Mouse (Mus musculus): ENCODE measurements around the gene Dnaja3.

The Dnaja3 gene

DNA sequence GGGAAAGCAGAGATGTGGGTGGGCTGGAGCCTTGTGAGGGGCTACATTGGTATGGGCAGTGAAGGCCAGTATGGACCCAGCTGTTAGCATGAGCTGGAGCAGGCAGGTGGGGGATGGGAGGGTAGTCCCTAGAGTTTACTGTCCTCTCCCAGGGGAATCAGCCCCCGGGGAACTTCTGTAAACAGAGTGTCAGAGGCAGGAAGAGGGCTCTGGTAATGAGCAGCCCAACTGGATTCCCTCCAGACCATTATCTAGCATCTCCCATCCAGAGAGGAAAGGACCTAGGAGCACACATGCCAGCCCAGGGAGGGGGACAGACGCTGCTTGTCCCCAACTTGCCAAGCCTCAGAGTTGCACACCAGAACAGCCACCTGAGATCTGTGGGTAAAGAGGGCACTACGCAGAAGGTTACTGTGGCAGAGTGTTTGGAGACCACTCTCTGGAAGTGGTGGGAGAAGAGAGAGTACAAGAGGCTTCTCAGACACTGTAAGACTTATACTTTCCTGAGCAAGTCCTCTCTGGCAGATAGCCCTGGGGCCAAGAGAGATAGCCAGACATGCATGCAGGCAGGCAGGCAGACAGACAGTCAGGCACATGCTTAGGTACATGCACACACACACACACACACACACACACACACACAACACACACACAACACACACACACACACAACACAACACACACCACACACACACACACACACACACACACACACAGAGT, 1.5 kb downstream of the Dnaja3 start:
- in situ Hi-C loops (cut with MboI, MseI) = no loop called here

DNA sequence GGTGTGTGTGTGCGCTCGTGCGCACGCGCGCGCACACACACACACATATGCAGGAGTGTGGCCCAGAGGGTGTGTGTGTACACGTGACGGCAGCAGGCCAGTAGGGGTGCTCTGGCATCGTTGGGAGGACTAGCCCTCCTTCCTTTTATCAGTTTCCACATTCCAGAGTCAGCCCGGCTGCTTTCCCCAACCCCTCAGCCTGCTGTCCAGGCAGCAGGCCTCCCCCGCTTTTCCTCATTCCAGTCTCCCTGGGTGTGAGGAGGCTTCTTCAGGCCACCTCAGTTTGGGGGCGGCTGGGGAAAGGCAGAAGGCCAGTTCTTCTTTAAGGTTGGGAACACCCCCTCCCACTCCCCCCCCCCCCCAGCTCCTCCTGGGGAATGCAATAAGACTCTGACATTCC, 2.4 kb downstream of the Dnaja3 start:
- in situ Hi-C loops (cut with MboI, MseI) = no loop called here

DNA sequence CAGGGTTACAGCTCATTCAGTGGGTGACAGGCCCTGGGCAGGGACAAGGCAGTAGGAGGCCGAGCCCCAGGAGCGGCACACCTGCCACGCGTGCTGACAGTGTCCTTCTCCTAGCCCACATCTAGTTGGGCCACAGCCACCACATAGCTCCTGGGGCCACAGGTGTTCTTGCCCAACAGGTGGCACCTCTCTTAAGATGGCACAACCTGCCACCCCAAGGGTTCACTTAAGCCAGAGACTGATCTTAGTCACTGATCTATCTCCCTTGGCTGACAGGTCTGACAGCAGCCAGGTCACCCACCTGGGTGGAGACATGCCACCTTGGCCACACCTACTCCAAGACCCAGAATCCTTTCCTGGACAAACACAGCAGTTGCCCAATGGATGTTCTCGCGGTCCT, 3.1 kb downstream of the Dnaja3 start:
- in situ Hi-C loops (cut with MboI, MseI) = no loop called here

DNA sequence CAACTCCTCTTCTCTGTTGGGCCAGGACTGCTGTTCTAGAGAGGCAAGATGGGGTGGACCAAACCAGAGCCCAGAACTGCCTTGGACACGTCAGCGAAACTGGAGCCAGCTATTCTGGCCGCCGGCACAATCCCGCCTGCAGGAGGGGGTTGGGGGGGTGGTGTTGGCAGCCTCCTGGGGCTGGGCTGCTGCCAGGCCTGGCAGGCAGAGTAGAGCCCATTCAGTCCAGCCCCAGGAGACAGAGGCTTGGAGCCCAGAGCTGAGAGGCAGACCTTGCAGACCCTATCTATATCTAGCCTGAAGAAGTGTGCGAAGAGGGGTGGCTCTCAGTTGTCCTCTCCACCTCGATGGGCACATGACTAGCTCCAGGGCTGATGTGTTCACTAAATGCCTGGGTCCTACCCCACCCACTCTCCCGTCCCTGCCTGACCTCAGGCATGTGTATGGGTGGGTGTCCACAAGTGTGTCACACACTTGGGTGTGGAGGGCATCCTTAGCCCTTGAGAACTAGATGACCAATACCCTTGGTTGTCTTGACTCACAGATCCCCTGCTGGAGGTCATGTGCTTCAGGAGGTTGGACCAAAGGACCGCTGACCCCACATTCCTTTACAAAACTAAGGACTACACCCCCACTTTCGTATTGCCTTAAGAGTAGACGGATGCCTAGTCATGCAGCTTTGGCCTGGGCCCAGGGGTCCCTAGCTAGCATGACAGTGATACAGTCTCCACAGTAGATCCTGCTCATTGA, 4.1 kb downstream of the Dnaja3 start:
- in situ Hi-C loops (cut with MboI, MseI) = no loop called here

DNA sequence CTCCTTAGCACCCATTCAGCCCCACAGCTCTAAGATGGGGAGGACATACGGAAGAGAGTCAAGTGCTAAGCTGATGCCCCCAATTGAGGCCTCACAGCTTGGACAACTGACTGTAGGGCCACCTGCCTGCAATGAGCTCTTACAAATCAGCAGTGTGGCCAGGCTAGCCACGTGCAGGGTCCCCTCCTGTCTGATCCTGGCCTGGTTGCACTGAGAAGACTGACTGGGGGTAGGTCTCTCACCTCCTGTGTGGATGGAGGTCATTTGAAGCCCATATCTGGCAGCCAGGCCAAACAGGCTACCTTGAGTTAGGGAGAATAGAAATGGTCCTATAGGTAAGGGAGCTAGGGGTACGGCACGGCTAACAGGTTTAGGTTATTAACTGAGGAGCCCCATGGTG, 6.1 kb downstream of the Dnaja3 start:
- in situ Hi-C loops (cut with MboI, MseI) = no loop called here

DNA sequence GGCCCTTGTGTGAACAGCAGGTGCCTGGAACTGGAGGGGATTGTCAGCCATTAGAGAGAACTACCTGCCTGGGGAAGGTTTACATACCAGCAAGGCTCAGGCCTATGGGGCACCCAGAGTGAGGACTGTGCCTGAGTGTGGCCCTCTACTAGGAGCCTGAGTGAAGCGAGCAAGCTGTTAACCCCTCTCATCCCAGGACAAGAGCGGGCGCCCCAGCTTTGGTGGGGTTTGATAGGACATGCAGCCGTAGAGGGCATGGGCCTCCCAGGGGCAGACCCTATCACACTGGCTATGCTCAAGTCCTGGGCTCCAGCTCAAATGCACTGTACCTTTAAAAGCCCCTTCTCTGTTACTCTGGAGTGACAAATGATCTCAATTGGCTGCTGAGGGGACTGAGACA, 7.0 kb downstream of the Dnaja3 start:
- in situ Hi-C loops (cut with MboI, MseI) = no loop called here

DNA sequence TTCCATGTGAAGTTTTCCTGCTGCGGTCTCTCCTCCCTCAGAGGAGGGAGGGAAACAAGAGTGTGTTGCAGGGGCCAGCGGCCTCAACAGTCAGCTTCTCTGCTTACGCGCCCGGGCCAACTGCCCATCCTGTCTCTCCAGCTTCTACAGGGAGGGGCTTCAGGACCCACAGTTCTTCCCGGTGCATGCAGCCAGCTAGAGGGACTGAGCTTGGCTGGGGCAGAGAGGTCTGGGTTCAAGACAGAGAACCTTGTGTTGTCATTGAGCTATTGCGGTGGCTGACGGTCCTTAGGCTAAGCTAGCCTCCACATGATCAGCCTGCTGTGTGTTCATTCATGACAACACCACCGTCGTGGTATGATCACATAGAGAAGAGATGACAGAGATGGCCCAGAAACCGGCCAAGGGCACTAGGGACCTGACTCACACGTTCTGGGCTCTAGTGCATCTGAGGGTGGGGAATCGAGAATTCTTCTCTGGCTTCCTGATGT, 7.9 kb downstream of the Dnaja3 start:
- in situ Hi-C loops (cut with MboI, MseI) = no loop called here

DNA sequence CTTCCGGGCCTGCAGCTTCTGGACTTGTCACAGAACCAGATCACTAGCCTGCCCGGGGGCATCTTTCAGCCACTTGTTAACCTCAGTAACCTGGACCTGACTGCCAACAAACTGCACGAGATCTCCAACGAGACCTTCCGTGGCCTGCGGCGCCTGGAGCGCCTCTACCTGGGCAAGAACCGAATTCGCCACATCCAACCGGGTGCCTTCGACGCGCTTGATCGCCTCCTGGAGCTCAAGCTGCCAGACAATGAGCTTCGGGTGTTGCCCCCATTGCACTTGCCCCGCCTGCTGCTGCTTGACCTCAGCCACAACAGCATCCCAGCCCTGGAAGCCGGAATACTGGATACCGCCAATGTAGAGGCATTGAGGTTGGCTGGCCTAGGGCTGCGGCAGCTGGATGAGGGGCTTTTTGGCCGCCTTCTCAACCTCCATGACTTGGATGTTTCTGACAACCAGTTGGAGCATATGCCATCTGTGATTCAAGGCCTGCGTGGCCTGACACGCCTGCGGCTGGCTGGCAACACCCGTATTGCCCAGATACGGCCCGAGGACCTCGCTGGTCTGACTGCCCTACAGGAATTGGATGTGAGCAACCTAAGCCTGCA, 8.7 kb downstream of the Dnaja3 start:
- in situ Hi-C loops (cut with MboI, MseI) = no loop called here

DNA sequence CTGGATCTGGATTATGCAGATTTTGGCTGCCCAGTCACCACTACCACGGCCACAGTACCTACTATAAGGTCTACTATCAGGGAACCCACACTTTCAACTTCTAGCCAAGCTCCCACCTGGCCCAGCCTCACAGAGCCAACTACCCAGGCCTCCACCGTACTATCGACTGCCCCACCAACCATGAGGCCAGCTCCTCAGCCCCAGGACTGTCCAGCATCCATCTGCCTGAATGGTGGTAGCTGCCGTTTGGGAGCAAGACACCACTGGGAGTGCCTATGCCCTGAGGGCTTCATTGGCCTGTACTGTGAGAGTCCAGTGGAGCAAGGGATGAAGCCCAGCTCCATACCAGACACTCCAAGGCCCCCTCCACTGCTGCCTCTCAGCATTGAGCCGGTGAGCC, 9.4 kb downstream of the Dnaja3 start:
- in situ Hi-C loops (cut with MboI, MseI) = no loop called here

DNA sequence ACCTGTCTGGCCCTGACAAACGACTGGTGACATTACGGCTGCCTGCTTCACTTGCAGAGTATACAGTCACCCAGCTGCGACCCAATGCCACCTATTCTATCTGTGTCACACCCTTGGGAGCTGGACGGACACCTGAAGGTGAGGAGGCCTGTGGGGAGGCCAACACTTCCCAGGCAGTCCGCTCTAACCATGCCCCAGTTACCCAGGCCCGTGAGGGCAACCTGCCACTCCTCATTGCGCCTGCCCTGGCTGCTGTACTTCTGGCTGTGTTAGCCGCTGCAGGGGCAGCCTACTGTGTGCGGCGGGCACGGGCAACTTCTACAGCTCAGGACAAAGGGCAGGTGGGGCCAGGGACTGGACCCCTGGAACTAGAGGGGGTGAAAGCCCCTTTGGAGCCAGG, 9.9 kb downstream of the Dnaja3 start:
- in situ Hi-C loops (cut with MboI, MseI) = no loop called here

DNA sequence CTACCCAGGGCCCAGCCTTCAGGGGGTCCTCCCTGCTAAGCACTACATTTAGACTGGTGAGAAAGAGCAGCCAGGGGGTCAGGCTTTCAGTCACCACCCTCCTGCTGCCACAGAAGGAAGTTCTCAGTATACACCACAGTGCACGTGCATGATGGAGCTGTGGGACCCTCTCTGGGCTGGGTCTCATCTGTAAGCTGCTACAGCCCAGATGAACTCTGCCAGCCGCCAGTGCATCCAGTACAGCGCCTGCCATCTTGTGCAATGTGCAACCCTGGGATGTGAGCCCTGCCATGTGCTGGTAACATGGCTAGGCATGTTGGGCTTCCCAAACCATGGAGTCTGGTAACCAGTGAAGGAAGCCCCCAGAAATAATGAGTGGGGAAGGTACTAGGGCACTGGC, 10.4 kb downstream of the Dnaja3 start:
- in situ Hi-C loops (cut with MboI, MseI) = no loop called here

DNA sequence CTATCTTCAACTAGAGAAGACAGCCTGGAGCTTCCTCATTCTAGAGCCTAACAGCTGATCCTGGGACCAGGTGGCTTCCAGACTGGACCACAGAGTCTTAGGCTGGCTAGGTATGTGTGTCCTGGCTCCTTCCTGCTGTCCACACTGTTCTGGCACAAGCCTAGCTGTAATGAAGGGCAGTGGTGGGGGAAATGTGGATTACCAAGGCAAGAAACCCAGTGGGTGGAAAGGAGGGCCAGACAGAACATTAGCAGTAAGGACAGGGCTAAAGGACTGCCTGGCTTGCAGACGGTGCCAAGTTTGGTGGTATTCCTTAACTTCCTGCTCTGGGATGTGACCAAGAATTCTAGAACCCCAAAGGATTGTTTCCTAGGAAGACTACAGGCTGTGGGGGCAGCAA, 11.3 kb downstream of the Dnaja3 start:
- in situ Hi-C loops (cut with MboI, MseI) = no loop called here

DNA sequence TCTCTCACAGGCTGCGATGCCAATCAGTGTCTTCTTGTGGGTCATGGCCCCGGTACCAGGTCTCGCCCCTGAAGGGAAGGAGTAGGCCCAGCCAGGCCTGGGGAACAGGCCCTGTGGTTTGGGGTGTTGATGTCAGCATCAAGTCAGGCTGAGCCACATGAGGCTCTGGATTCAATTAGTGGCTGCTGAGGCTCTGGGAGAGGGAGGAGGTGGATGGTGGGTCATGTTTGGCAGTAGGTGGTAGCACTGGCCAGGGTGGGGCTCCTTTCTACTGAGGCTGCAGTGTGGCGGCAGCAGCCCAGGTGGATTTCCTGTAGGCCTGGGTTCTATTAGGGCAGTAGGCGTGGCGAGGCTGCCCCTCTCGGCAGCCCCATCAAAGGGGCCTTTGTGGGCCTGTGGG, 11.8 kb downstream of the Dnaja3 start:
- in situ Hi-C loops (cut with MboI, MseI) = no loop called here

DNA sequence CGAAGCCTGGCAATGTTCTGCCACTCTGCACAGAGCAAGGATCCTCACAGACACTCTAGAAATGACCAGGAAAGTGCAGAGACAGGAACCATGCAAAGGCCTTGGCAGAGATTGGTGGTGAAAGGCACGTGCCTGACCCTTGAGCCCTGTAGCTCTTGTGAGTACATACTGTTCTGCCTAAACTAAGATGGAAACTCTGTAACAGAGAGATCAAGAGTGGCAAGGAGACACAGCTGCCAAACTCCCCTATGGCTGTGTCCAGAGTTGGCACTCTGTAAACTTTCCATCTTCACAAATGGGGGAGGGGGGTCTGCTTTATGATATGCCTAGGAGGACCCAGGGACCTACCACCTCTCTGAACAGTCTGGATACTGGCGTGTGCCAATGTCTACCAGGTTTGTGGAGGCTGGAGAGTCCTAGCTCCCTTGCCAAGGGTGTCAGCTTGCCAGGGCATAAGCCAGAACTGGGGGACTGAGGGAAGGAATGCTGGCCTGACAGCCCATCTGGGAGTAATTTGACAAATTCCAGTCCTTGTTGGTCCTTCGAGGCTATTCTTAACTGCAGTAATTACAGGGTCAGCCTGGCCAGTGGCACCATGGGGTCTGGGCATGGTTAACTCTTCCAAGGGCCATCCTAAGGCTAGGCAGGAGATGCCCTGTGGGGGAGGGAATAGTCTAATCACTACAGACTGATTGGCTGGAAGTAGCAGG, 13.1 kb downstream of the Dnaja3 start:
- in situ Hi-C loops (cut with MboI, MseI) = no loop called here

DNA sequence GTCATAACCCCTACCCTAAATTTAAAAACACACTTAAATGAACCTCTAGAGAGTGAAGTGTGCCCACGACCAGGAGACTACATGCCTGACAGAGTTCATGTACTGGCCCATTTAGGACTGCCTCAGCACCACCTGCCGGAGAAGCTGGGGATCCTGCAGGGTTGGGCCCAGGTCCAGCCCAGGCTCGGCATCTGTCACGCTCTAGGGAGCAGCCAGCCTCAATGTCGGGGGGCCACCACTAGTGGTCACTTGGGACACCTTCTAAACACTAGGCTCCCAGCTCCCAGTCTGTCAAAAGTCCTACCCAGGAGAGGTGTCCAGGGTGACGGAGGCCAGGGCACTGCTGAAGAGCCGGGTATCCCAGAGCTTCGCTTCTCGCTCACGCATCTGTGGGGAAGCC, 14.9 kb downstream of the Dnaja3 start:
- in situ Hi-C loops (cut with MboI, MseI) = no loop called here

DNA sequence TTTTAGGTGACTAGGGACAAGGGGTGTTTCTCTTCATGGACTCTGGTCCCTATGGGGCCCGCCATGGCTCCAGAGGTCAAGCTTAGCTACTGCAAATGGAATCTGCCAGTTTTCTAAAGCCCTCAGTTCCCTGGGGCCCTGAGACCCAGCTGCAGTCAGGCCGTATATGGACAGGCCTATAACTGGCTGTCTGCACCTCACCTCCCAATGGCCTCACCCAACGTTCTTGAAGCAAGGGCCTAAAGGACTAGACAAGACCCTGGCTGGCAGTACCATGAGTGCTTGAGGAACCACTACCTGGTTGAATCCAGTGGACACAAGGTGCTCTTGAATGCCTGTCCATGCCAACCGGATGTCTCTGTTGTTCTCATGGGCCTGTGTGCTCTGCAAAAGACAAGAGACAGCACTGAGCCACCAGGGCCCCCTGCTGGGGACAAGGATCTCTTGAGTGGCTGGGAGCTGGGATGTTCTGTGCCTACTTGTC, 15.5 kb downstream of the Dnaja3 start:
- in situ Hi-C loops (cut with MboI, MseI) = no loop called here

DNA sequence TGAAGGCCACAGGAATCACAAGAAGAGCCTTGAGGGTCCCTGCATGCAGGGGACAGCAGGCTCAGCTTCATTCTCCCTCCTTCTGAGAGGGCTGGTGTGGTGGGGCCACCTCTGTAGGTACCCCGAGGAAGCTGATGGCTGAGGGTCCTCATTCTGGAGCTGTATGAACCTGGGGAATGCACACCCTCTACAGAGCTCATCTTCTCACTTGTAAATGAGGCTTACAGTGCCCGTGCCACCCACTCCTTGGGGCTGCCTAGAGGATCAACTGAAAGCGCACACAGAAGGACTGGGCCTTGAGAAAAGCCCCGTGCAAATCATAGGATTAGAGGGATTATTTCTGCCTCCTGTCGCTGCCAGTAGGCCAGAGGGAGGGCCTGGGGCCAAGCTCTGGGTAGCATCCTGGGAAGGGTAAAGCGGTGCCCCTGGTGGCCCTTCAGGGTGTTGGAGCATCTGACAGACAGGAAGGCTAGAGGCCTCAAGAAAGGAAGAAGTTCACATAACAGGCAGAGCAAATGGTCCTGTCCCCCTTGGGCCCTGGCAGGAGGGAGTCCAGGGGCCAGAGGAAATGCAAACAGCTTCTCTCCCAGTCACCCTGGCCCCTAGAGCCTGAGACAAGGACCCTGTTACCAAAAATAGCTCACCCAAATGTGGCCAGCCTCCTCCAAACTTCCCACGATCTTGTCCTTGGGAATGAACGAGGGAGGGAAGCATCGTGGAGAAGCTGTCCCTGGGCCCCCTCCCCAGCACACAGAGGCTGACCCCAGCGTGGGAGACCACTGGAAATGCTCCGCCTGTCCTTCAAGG, 16.2 kb downstream of the Dnaja3 start:
- in situ Hi-C loops (cut with MboI, MseI) = no loop called here

DNA sequence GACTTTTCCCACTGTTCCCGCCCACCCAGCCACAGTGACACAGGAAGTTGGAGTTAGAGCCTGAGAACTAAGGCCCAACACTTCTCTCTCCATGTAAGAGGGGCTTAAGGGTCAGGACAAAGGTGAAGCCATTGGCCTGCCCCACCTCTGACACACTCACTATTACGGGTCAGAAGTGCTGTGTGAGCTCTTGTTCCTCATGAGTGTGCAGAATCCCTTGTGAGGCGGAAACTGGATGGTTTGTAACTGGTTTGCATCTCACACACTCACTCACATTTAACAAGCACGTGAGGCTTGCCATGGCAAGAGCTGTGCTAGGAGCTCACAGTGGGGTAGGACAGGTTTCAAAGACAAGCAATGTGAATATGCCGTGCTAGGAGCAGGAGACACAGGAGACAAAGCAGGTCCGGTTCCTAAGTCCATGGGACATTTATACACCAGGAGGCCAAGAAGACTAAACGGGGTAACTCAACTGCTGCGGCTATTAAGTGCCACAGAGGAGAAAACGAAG, 16.8 kb downstream of the Dnaja3 start:
- in situ Hi-C loops (cut with MboI, MseI) = no loop called here

DNA sequence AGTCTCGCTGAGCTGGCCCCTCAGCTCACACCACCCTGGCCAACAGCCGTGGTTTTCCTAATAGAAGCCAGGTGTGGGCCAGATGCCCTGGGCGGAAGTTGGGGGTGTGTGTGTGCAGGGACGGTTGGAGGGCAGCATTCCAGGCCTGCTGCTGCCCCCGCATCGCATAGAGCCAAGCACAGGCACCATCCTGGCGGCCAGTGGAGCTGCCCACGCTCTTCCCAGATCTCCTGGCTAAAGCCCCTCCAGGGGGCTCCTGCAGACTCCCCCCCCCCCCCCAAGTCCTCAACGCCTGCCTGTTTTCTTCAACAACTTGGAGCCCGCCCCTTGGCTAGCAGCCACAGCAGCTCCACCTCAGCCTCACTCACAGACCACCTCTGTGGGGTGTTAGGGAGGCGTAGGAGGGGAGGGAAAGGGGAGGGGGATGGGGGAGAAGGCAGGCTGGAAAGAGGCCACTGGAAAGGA, 19.0 kb downstream of the Dnaja3 start:
- in situ Hi-C loops (cut with MboI, MseI) = no loop called here

DNA sequence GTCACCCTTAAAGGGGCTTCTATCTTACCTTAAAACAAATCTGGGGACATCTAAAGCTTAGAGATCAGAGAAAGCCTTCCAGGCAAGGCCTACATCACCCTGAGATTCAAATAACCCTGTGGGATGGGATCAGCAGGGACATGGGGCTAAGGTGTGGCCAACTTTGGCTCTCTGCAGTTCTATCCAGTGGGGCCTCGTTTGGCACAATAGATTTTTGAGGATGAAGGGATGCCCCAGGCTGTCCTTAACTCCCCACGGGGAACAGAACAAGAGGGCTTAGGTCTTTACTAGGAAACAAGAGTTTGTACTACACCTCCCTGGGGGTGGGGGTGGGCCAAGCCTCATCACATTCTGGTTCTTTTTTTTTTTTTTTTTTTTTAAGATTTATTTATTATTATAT, 19.5 kb downstream of the Dnaja3 start:
- in situ Hi-C loops (cut with MboI, MseI) = no loop called here

DNA sequence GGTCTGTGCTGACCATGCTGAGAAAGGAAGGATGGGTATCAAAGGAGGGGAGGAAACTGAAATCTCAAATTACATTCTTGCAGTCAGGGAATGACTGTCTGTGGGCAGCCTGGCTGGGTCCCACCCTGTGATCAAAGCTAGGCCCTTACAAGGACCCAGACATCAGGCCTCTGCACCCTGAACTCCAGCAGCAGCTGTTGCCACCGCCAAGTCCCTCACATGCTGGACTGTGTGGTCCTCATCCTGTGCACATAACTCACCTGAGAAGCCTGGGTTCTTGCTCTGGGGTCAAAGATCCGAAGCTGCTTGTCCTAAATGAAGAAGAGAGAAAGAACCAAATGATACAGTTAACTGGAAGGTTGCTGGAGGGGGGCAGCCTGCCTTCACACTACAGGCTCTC, 21.8 kb downstream of the Dnaja3 start:
- in situ Hi-C loops (cut with MboI, MseI) = no loop called here

Measured in T-helper 1 cell (primary cell).